Mouse (Mus musculus): ENCODE measurements at regions not wholly inside any gene's neighbourhood (a gene's known extent, or its start where the extent isn't known, plus 50 kb on each side); places are given as distances from the start of the nearest gene placed in this dataset.

- DNase-seq (ENCODE audit: low spot score in 2 of 2), result peak in 1 of 2 experiments; percentile 26
These were observed 53.0 kb upstream of the Tcf7l2 start for GRCm38 (mm10) chr19:55688585-55688984.

DNA sequence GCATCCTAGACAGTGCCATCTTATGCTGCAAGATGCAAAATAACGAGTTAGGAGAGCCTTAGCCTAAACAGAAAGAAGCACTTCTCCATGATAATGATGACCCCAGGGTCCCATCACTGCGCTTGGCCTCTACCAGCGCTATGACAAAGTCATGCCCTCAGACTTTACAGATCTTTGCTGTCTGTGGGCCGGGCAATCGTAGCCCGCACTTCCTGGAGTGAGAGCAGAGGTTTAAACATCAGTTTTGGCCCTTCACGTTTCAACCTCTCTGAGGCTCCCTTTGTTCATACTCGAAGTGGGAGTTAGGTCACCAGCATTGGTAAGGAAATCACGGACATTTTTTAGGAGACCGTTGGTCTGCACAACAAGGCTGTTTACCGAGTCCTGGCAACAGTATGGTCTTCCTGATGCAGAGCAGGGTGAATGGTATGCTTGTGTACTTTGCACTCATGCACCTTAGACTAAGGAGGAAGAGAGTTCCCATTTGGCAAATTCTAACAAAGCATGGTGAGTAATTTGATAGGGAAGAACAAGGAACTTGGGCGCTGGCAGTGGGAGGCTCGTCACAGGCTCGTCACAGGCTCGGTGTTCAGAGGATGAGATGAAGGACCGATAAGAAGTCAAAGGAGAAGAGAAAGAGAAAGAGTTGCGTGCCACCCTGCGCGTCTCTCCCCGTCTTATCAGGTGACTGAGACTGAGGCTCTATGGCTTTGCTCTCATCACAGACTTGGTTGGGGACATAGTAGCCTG, 52.2 kb upstream of the Tcf7l2 start:
- DNase-seq (ENCODE audit: low spot score in 2 of 2), result no peak
